Mouse (Mus musculus): Measurements from ENCODE around the gene Gm4922.

The Gm4922 gene

GRCm38 (mm10) chr10:18786693-18787092 is at the start of gene Gm4922:
Gene Gm4922 (minus strand): TSS chr10:18786793.
- no peak for DNase-seq (ENCODE audit: low read depth, low spot score)

- peak; percentile 62 for DNase-seq (ENCODE audit: low read depth, low spot score)
These were observed 49.3 kb upstream of the Gm4922 start for GRCm38 (mm10) chr10:18835684-18836479.

- no peak for DNase-seq (ENCODE audit: low read depth, low spot score)
These were observed 47.8 kb upstream of the Gm4922 start for GRCm38 (mm10) chr10:18834389-18834788.

DNA sequence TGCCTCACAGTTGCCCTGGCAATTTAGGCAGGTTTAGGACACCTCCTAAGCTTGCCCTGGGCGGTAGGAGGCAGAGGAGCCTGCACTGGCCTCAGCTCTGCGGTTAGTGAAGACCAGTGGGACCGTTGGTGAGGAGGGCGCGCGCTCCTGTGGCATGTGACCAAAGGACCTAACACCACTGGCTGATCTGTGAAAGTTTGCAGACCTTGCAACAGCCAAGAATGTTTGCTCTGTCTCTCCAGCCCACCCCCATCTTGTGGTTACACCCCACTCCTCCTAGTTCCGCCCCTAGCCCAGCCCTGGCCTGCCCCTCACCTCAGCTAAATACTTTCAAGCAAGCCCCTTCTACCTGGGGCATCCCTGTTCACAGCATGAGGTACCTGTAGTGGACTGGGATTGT is 45.2 kb upstream of the Gm4922 start:
- no peak for DNase-seq (ENCODE audit: low read depth, low spot score)

DNA sequence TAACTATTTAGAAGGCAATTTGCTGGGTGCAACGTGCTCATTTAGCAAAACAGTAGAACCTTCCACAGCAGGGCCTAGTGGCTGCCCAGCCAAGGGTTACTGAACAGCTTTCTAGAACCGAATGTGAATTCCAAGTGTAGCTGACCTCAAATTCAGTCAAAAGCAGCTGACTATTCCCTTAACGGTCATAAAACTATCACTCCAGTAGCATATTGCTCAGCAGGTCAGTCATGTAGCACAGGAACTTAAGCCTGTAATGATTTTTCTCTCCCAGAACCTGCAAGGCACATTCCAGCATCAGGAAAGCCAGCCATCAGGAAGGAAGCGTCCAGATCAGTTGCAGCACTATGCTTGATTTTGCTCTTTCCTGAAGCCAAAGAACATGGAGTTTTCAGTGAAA is 43.8 kb upstream of the Gm4922 start:
- no peak for DNase-seq (ENCODE audit: low read depth, low spot score)

GRCm38 (mm10) chr10:18827936-18828335 is 41.3 kb upstream of the Gm4922 start:
- DNase-seq (ENCODE audit: low read depth, low spot score): peak; percentile 19

DNA sequence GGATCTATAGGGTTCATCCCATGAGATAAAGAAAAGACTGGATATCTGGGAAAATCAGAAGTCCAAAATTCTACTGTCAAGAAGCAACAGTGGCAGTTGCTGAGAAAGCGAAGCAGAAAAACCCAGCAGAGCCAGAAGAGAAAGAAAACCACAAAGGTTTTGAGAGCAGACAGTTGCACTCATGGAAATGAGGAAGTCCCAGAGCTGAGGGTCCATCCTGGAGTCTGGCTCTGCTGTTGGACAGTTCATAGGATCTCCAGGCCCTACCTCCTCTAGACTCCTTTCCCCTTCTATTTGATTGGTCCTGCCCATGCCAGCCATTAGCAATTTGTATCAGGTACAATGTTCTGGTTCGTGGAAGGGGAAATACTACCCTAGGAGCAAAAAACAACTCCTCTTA is 39.5 kb upstream of the Gm4922 start:
- no peak for DNase-seq (ENCODE audit: low read depth, low spot score)

DNA sequence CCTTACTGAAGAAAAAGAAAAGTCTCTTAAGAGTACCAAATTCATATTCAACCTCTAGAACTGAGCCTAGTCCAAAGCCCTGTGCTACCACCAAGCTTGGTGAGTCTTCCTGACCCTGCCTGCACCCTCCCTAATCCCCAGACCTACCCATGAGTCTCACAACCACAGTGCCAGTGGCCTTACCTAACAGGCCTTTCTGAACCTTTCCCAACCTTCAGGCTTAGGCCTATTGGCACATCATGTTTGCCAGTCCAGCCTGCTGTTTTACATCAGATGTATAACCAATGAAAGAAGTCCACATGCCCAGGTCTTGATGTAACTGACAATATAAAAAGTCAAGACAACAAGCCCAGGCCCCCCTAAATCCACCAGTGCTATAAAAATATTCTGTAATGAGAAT is 38.5 kb upstream of the Gm4922 start:
- no peak for DNase-seq (ENCODE audit: low read depth, low spot score)

GRCm38 (mm10) chr10:18816560-18816959 is 30.0 kb upstream of the Gm4922 start:
- DNase-seq (ENCODE audit: low read depth, low spot score): peak; percentile 72

GRCm38 (mm10) chr10:18811751-18812150 is 25.2 kb upstream of the Gm4922 start:
- no peak for DNase-seq (ENCODE audit: low read depth, low spot score)

DNA sequence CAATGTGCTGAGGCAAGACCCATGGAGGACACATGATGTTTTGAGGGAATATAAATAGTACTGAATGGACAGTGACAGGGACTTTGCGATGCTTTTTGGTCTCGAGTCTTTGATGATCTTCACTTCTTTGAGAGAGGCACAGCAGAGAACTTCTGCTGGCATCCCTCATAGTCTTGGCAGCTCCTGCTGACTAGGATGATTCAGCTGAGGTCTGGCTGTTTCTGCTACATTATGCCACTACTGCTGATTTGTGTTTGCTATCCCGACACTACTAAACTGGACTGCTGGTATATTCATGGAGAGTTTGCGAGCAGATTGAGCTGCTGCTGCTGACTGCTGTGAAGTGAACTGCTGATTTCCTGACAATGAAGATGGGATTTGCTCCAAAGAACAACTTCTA is 3.5 kb upstream of the Gm4922 start:
- peak; percentile 67 for DNase-seq (ENCODE audit: low read depth, low spot score)

DNA sequence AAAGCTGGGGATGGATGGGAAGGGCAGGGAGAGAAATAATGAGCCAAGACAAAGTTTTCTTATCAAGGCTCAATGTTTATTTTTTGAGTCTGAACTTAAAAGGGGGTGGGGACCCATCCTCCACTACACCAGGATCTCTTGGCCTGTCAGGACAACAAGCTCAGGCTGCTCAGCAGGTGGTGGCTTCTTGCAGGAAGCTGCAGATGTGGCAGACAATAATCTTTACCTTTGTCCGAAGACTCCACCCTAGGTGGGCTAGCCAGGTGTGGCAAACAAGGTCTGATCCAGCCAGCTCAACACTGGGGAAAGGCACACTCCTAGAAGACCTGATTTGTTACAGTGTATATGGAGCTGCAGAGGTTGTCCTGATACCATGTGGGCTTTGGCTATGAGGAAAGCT is 2.0 kb upstream of the Gm4922 start:
- DNase-seq (ENCODE audit: low read depth, low spot score): no peak

GRCm38 (mm10) chr10:18777546-18777945 is 9.0 kb downstream of the Gm4922 start:
- no peak for DNase-seq (ENCODE audit: low read depth, low spot score)

- DNase-seq (ENCODE audit: low read depth, low spot score): peak; percentile 22
These were observed 13.9 kb downstream of the Gm4922 start for GRCm38 (mm10) chr10:18772537-18773179.

DNA sequence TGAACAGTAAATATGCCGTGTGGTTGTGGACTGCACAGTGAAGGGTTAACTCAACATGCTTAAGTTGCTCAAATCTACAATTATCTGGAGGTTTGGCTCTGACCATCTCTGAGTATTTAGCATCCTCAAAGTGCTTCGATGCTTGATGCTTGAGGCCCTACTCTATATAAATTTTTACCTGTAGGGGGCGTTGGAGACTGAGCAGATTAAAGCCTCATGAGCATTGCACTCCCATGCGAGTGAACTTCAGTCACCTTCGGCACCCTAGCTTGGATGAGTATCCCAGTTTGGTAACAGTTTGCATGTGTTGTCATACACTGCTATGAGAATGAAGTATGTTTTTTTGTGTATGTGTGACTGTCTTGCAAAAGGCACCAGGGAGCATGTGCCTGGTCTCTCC is 16.7 kb downstream of the Gm4922 start:
- no peak for DNase-seq (ENCODE audit: low read depth, low spot score)

DNA sequence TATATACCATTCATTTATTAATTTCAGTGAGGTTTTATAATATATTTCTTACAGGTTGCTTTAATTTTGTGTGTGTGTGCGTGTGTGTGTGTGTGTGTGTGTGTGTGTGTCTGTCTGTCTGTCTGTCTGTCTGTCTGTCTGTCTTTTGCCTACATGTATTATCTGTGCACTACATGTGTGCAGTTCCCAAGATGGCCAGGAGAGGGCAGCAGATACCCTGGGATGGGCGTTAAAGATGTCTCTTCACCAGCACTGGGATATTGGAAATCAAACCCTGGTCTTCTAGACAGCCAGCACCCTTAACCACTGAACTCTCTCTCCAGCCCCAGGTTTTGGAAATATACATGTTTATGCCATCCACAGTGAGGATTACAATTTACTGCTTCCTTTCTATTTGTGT is 26.4 kb downstream of the Gm4922 start:
- DNase-seq (ENCODE audit: low read depth, low spot score): no peak

DNA sequence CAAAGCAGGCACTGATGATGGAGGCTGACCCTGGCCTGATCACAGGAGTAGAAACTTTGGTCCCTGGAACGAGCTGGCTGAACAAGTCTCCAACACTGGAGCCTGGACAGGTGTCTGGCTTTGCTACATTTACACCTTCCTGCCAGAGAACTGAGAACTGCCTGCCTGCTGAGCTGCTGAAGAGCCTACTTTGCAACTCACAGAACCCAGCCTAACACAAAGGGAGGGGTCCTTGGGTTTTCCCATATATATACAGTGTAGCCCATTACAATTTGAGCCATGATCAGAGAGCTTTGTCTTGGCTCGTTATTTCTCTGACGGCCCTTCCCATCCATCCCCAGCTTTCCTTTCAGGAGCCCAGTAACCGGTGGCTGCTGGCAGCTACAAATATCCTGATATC is 36.5 kb downstream of the Gm4922 start:
- no peak for DNase-seq (ENCODE audit: low read depth, low spot score)

DNA sequence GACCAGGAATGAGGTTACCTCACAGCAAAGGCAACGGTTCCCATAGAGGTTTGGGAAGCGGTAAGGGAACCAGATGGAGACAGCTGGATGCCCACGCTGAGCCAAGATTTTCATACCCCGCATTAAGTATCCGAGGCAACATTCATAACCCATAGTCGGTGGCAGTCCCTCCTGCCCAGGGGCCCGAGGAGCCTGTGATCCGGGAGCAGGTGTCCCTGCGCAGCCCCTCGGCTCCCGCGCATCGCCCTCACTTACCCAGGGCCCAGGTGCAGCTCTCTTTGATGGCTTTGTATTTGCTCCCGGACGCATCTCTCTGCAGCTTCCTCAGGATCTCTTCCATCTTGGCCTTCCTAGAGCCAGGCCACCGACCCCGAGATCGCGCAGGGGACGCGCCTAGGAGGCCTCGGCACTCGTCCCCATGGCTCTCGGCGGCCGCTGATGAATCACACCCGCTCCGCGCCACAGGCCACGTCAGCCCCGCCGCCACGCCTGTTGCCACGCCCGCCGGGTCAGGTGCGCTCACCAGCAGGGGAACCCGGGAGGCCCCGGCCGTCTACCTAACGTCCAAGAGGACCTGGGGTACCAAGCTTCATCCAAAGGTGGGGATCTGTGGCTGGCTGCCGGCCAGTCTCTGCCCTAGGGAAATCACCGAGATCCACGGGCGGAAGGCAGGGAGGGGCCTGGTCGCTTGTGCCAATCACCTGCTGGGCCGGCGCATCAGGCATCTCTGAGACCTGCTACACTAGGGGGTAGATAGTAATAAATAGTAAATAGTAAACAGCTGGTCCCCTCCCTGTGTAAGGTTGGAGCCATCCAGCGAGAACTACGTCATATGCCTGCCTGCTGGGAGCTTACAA is 43.1 kb downstream of the Gm4922 start, which contains the start of gene Arfgef3:
Arfgef3 (minus strand) TSS at position 664 of the 857 bp plus-strand sequence.
- peak; percentile 91 for DNase-seq (ENCODE audit: low read depth, low spot score)

- peak; percentile 64 for DNase-seq (ENCODE audit: low read depth, low spot score)
These were observed 44.5 kb downstream of the Gm4922 start for GRCm38 (mm10) chr10:18742086-18742485.

- DNase-seq (ENCODE audit: low read depth, low spot score): peak; percentile 33
These were observed 45.6 kb downstream of the Gm4922 start for GRCm38 (mm10) chr10:18741024-18741423.

Data from brain, adult 2 months (tissue).